Mouse (Mus musculus): ENCODE data around the gene Olfr44. TPM values are rescaled to one million over a fixed set of nuclear protein-coding genes. Genes with fewer than 3 reads are reported as not detected.

Olfr44 gene
- not detected in 2 replicates for polyA plus RNA-seq (2016; fragmentation: Nextera tagmentation; extraction: Ambion mirVana)

DNA sequence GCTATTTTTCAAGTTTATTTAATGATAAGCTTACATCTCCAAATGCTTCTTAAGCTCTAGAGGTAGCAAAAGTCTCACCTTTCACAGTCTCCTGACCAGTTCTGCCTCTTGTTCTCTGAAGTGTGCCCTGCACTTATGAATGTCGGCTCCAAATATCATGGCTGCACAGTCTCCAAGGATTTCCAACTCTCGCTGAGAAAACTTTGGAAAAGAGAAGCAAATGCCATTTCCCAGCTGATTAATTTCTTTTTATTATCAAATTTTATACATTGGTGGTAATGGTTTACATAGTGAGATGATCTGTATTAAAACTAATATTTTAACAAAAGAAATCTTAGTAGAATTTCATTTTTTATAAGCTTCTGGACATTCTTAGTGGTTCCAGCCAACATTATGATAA, at the start of gene Olfr44:
Gene Olfr44 (minus strand): TSS at position 101 of the 400 bp plus-strand sequence.
- Histone ChIP-seq H3K9me3 (replicated peaks) (no peaks in the 10 kb centered on the region), H3K4me1 (no peaks in the 10 kb centered on the region), H3K36me3 (no peaks in the 10 kb centered on the region), H3K4me3 (no peak within 1 kb of the TSS), H3K27ac (no peak within 1 kb of the TSS), H3K4me2 (replicated peaks) (no peak within 1 kb of the TSS), H3K9ac (no peak within 1 kb of the TSS), H3K27me3 (no peaks in the 10 kb centered on the region)
- no peak for ATAC-seq (ENCODE audit: low FRiP score)
- 93% methylated on average over 2 of the region's 2 CpGs for WGBS

DNA sequence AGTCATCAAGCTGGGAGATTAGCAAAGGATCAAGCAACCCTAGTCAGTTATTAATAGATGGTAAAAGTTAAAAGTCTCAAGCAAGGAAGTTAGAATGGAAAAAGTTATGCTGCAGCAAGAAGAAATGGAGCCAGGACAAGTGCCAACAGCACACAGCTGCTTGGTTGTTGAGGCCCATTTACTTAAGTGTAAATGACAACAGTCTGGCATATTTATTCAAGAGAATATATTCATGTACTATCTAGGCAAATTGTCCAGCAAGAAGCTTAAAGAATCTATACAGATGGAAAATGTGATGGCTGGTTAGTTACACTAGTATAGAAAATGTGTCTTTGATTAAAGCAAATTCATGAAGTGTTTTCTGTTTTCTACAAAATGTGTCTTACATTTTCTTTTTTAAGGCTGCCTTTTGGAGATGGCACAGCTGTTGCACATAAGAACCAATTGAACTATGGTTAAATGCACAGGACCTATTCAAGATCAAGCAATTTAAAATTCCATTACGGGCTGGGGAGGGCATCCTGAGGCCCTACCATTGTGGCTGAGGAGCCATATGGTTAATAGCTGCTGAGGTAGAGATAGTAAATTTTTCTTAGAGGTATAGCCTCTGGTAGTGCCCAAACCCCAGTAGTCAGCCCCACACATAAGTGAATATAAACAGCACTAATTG, 30.0 kb upstream of the Olfr44 start:
- no peaks in the 10 kb centered on the region for H3K36me3 ChIP-seq
- no peak overlapping the region for H3K27ac ChIP-seq
- 93% methylated on average over 1 of the region's 1 CpGs for WGBS
- no peak overlapping the region for H3K9ac ChIP-seq
- no peak overlapping the region for H3K4me3 ChIP-seq
- ATAC-seq (ENCODE audit: low FRiP score): no peak
- no peaks in the 10 kb centered on the region for H3K4me1 ChIP-seq
- H3K9me3 ChIP-seq (replicated peaks): no peaks in the 10 kb centered on the region
- H3K4me2 ChIP-seq (replicated peaks): no peak overlapping the region
- H3K27me3 ChIP-seq: no peaks in the 10 kb centered on the region

DNA sequence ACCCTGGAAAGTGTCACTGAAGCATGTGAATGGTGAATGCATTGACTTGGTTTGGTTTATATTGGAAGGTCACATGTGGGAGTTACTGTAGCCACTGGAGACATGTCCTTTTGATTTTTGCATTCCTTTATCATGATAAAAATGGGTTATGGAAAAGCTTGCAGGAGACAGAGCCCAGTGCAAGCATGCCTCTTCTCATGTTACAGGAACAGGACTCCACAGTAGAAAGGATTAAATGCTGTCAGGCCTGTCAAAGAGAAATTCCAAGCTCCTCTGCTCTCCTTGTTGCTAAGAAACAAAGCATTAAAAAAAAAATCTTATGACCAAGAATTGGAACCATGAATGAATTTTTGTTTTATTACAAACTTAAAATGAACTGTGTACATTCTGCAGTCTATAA, 24.8 kb upstream of the Olfr44 start:
- Histone ChIP-seq H3K4me3 (no peak overlapping the region), H3K9me3 (replicated peaks) (no peaks in the 10 kb centered on the region), H3K4me2 (replicated peaks) (no peak overlapping the region), H3K27me3 (no peaks in the 10 kb centered on the region), H3K27ac (no peak overlapping the region), H3K36me3 (no peaks in the 10 kb centered on the region), H3K4me1 (no peaks in the 10 kb centered on the region), H3K9ac (no peak overlapping the region)
- ATAC-seq (ENCODE audit: low FRiP score): no peak

DNA sequence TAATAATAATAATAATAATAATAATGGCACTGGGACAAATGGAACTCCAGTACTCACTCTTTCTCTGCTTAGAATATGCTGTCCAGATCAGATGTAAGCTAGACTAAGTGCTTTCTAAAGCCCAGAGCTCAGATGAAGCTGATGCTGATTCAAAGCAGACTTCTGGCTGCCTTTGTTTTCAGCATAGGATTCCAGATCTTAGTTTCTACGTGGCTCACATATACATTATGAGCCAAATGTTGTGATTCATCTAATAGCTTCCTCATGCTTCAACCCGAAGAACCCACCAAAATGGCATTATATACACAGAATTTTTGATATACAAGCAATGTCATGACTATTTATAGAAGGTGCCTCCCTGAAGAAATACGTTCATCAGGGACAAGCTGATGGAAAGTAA, 21.7 kb upstream of the Olfr44 start, which contains the start of gene Olfr957:
Gene Olfr957 (minus strand): TSS at position 279 of the 400 bp plus-strand sequence.
- H3K4me2 ChIP-seq (replicated peaks): no peak within 1 kb of the TSS
- H3K9me3 ChIP-seq (replicated peaks): no peaks in the 10 kb centered on the region
- H3K4me3 ChIP-seq: no peak within 1 kb of the TSS
- H3K27me3 ChIP-seq: no peaks in the 10 kb centered on the region
- no peak within 1 kb of the TSS for H3K9ac ChIP-seq
- no peak for ATAC-seq (ENCODE audit: low FRiP score)
- H3K36me3 ChIP-seq: no peaks in the 10 kb centered on the region
- H3K27ac ChIP-seq: no peak within 1 kb of the TSS
- no peaks in the 10 kb centered on the region for H3K4me1 ChIP-seq
- WGBS: 76% methylated on average over 3 of the region's 3 CpGs

DNA sequence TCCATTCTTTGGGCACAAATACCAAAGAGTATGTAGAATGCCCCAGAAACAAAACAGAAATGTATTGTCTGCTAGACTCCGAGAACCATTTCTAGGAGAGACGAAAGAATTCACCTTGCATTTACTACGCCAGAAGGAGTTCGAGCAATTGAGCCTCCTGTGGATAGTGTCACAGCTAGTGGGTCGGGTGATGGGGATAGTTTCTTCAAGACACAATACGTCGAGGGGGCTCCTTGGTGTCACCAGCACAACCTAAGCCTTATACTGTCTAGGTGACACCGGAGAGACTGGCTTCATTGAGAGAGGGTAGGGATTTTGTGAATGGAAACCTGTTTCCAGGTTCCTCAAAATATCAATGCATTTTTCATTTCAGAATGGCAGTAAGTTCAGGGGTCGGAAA, 15.6 kb upstream of the Olfr44 start:
- Histone ChIP-seq H3K9me3 (replicated peaks) (no peaks in the 10 kb centered on the region), H3K9ac (no peak overlapping the region), H3K27ac (no peak overlapping the region), H3K36me3 (no peaks in the 10 kb centered on the region), H3K4me1 (no peaks in the 10 kb centered on the region), H3K4me2 (replicated peaks) (no peak overlapping the region), H3K4me3 (no peak overlapping the region), H3K27me3 (no peaks in the 10 kb centered on the region)
- peak; percentile 29; the same call in 1 of the 2 replicates for ATAC-seq (ENCODE audit: low FRiP score)
- WGBS: 80% methylated on average over 9 of the region's 9 CpGs

DNA sequence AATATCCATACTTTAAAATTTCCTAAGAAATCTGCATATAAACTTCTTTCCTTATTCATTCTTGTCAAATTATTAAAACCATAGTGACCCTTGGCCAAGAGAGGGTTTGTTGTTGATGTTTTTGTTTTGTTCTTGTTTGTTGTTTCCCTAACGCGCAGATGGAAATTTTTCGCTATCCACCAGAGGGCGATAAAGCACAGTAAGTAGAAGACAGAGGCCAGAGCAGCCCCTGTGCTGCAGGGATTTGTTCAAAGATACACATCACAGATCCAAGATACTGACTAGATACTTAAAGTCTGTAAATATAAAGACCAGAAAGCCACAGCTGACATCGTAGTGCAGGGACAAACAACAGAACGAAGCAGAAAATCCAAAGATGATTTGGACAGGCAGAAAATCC, 15.2 kb upstream of the Olfr44 start:
- Histone ChIP-seq H3K4me3 (no peak overlapping the region), H3K4me1 (no peaks in the 10 kb centered on the region), H3K36me3 (no peaks in the 10 kb centered on the region), H3K9me3 (replicated peaks) (no peaks in the 10 kb centered on the region), H3K27me3 (no peaks in the 10 kb centered on the region), H3K4me2 (replicated peaks) (no peak overlapping the region), H3K27ac (no peak overlapping the region), H3K9ac (no peak overlapping the region)
- ATAC-seq (ENCODE audit: low FRiP score): peak; percentile 83
- WGBS: 13% methylated on average over 6 of the region's 6 CpGs

DNA sequence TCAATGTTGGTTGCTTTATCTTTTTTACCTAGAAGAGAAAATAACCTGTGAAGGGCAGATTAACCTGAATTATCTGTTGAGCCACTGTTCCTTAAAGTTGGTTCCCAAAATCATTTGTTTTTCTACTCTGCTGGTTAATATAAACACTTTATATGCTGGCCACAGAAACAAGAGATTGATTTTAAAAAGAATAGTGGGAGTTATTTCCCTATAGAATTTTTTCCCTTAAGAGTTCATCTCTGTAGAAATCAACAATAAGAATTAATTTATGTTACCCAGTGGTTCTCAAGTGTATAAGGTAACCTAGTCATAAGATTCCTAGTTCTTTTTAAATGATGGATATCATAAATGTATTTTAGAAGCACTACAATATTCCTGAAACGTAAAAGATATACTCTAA, 22.0 kb downstream of the Olfr44 start, which contains the start of gene Olfr955:
Gene Olfr955 (minus strand): TSS at position 101 of the 400 bp plus-strand sequence.
- Histone ChIP-seq H3K9me3 (replicated peaks) (no peaks in the 10 kb centered on the region), H3K4me3 (no peak within 1 kb of the TSS), H3K4me1 (no peaks in the 10 kb centered on the region), H3K9ac (no peak within 1 kb of the TSS), H3K36me3 (no peaks in the 10 kb centered on the region), H3K4me2 (replicated peaks) (no peak within 1 kb of the TSS), H3K27ac (no peak within 1 kb of the TSS), H3K27me3 (no peaks in the 10 kb centered on the region)
- WGBS: 59% methylated on average over 1 of the region's 1 CpGs
- ATAC-seq (ENCODE audit: low FRiP score): no peak

DNA sequence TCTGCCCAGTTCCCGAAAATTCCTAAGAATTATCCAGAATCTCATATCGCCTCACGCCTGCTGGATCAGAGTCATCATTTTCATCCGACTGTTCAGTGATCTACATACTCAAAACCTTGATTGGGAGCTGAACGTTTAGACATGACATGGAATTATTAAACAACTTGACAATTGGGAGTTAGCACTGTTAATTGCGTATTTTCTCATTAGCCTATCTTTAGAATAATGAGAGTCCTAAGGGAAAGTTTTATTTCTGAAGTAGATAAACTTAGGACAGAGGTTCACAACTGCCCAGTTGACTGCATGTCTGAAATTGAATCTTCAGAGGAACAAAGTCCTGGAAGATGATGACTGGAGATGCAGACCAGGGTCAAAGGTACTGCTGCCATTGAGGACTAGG, 37.4 kb downstream of the Olfr44 start, which contains the start of gene Olfr954:
Gene Olfr954 (plus strand): TSS at position 301 of the 400 bp plus-strand sequence.
- no peak for ATAC-seq (ENCODE audit: low FRiP score)
- Histone ChIP-seq H3K4me1 (no peaks in the 10 kb centered on the region), H3K4me2 (replicated peaks) (no peak within 1 kb of the TSS), H3K27me3 (no peaks in the 10 kb centered on the region), H3K27ac (no peak within 1 kb of the TSS), H3K36me3 (no peaks in the 10 kb centered on the region), H3K4me3 (no peak within 1 kb of the TSS), H3K9ac (no peak within 1 kb of the TSS), H3K9me3 (replicated peaks) (no peaks in the 10 kb centered on the region)
- 87% methylated on average over 6 of the region's 6 CpGs for WGBS

Other genes starting within 250 kb of the Olfr44 start
- gene Olfr1537, start 244.0 kb downstream of the Olfr44 start, polyA plus RNA-seq (2016; fragmentation: Nextera tagmentation; extraction: Ambion mirVana): not detected in 2 replicates
- not detected in 2 replicates for gene Olfr945, start 217.2 kb downstream of the Olfr44 start, polyA plus RNA-seq (2016; fragmentation: Nextera tagmentation; extraction: Ambion mirVana)
- not detected in 2 replicates for gene Olfr948, start 167.9 kb downstream of the Olfr44 start, polyA plus RNA-seq (2016; fragmentation: Nextera tagmentation; extraction: Ambion mirVana)
- gene Olfr951, start 106.6 kb downstream of the Olfr44 start, polyA plus RNA-seq (2016; fragmentation: Nextera tagmentation; extraction: Ambion mirVana): not detected in 2 replicates
- gene Olfr952, start 66.8 kb downstream of the Olfr44 start, polyA plus RNA-seq (2016; fragmentation: Nextera tagmentation; extraction: Ambion mirVana): not detected in 2 replicates
- not detected in 2 replicates for gene Olfr954, start 37.3 kb downstream of the Olfr44 start, polyA plus RNA-seq (2016; fragmentation: Nextera tagmentation; extraction: Ambion mirVana)
- not detected in 2 replicates for gene Olfr955, start 22.1 kb downstream of the Olfr44 start, polyA plus RNA-seq (2016; fragmentation: Nextera tagmentation; extraction: Ambion mirVana)
- gene Olfr957, start 21.8 kb upstream of the Olfr44 start, polyA plus RNA-seq (2016; fragmentation: Nextera tagmentation; extraction: Ambion mirVana): not detected in 2 replicates
- not detected in 2 replicates for gene Olfr958, start 60.1 kb upstream of the Olfr44 start, polyA plus RNA-seq (2016; fragmentation: Nextera tagmentation; extraction: Ambion mirVana)
- not detected in 2 replicates for gene Olfr959, start 81.6 kb upstream of the Olfr44 start, polyA plus RNA-seq (2016; fragmentation: Nextera tagmentation; extraction: Ambion mirVana)
- 30.6 and 34.7 TPM in 2 replicates for gene AW551984, start 110.4 kb upstream of the Olfr44 start, polyA plus RNA-seq (2016; fragmentation: Nextera tagmentation; extraction: Ambion mirVana)
- gene Olfr148, start 116.7 kb upstream of the Olfr44 start, polyA plus RNA-seq (2016; fragmentation: Nextera tagmentation; extraction: Ambion mirVana): not detected in 2 replicates
- not detected in 2 replicates for gene Olfr960, start 127.4 kb upstream of the Olfr44 start, polyA plus RNA-seq (2016; fragmentation: Nextera tagmentation; extraction: Ambion mirVana)
- gene Olfr961, start 151.1 kb upstream of the Olfr44 start, polyA plus RNA-seq (2016; fragmentation: Nextera tagmentation; extraction: Ambion mirVana): not detected in 2 replicates
- not detected in 2 replicates for gene Olfr963, start 173.2 kb upstream of the Olfr44 start, polyA plus RNA-seq (2016; fragmentation: Nextera tagmentation; extraction: Ambion mirVana)
- gene Olfr149, start 213.1 kb upstream of the Olfr44 start, polyA plus RNA-seq (2016; fragmentation: Nextera tagmentation; extraction: Ambion mirVana): not detected in 2 replicates
- gene Olfr965, start 217.4 kb upstream of the Olfr44 start, polyA plus RNA-seq (2016; fragmentation: Nextera tagmentation; extraction: Ambion mirVana): not detected in 2 replicates
- not detected in 2 replicates for gene Olfr150, start 237.0 kb upstream of the Olfr44 start, polyA plus RNA-seq (2016; fragmentation: Nextera tagmentation; extraction: Ambion mirVana)